Mouse (Mus musculus): Measurements from ENCODE around the gene Treh. TPM values are rescaled to one million over a fixed set of nuclear protein-coding genes. Genes with fewer than 3 reads are reported as not detected.

Gene Treh
- polyA plus RNA-seq, 1 experiment = not detected

- 84% methylated on average over 10 of the region's 10 CpGs for WGBS
- Histone ChIP-seq H3K4me1 (ENCODE audit: control insufficient read depth, insufficient read depth, low read length) (peaks cover 1% of the 10 kb centered on the region; the same call in 1 of the 2 replicates), H3K27ac (ENCODE audit: control insufficient read depth, insufficient read depth, low read depth, low read length, poor library complexity) (no peak overlapping the region), H3K4me3 (replicated peaks; ENCODE audit: control insufficient read depth, low read depth, low read length) (no peak overlapping the region)
- TF ChIP-seq POLR2A (IDR thresholded peaks at IDR 0.05; ENCODE audit: borderline replicate concordance, control insufficient read depth, low read depth, low read length) (no peak), CTCF (IDR thresholded peaks at IDR 0.05; ENCODE audit: control insufficient read depth, insufficient read depth, low read length) (no peak)
These were observed 53.6 kb downstream of the Treh start for GRCm38 (mm10) chr9:44726431-44727146.

GRCm38 (mm10) chr9:44727441-44727840 lies 54.4 kb downstream of the Treh start:
- H3K4me1 ChIP-seq (ENCODE audit: control insufficient read depth, insufficient read depth, low read length) = no peaks in the 10 kb centered on the region
- no peak overlapping the region for H3K27ac ChIP-seq (ENCODE audit: control insufficient read depth, insufficient read depth, low read depth, low read length, poor library complexity)
- no peak overlapping the region for H3K4me3 ChIP-seq (replicated peaks; ENCODE audit: control insufficient read depth, low read depth, low read length)
- WGBS = 66% methylated on average over 5 of the region's 5 CpGs
- no peak for TF ChIP-seq CTCF (IDR thresholded peaks at IDR 0.05; ENCODE audit: control insufficient read depth, insufficient read depth, low read length)
- no peak for TF ChIP-seq POLR2A (IDR thresholded peaks at IDR 0.05; ENCODE audit: borderline replicate concordance, control insufficient read depth, low read depth, low read length)

- no peak for TF ChIP-seq POLR2A (IDR thresholded peaks at IDR 0.05; ENCODE audit: borderline replicate concordance, control insufficient read depth, low read depth, low read length)
- no peak for TF ChIP-seq CTCF (IDR thresholded peaks at IDR 0.05; ENCODE audit: control insufficient read depth, insufficient read depth, low read length)
- peaks cover 2% of the 10 kb centered on the region for H3K4me1 ChIP-seq (ENCODE audit: control insufficient read depth, insufficient read depth, low read length)
- H3K4me3 ChIP-seq (replicated peaks; ENCODE audit: control insufficient read depth, low read depth, low read length) = no peak overlapping the region
- 41% methylated on average over 5 of the region's 5 CpGs for whole genome bisulfite sequencing
- H3K27ac ChIP-seq (ENCODE audit: control insufficient read depth, insufficient read depth, low read depth, low read length, poor library complexity) = no peak overlapping the region
These were observed 59.1 kb downstream of the Treh start for GRCm38 (mm10) chr9:44732130-44732549.

DNA sequence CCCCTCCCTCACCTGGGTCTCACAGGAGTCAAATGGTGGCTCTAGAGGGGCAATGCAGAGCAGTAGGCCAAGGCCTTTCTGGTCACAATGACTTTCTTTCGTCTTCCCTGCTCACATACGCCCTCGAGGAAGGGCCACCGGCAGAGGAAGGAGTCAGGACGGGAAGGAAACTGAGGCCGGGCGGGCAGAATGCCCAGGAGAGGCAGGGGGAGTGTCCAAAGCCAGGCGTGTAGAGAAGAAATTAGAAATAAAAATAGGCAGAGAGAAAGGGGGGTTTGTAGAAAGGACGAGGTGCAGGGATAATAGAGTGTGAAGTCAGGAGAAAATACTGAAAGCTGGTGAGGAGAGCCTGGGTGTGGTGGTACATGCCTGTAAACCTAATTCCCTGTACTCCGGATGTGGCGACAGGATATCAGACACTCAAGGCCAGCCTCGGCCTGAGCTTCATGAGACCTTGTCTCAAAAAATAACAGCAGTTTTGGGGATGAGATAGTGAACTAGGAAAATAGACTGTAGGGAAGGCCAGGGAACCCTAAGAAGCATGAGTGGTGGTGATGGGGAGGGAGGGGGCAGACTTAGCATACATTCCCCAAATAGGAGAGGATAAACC lies 60.0 kb downstream of the Treh start:
- Histone ChIP-seq H3K27ac (ENCODE audit: control insufficient read depth, insufficient read depth, low read depth, low read length, poor library complexity) (no peak overlapping the region), H3K4me3 (replicated peaks; ENCODE audit: control insufficient read depth, low read depth, low read length) (no peak overlapping the region)

GRCm38 (mm10) chr9:44733671-44734523 lies 60.9 kb downstream of the Treh start:
- 4% methylated on average over 79 of the region's 79 CpGs for WGBS
- peak overlapping the region; percentile 29 for H3K4me3 ChIP-seq (replicated peaks; ENCODE audit: control insufficient read depth, low read depth, low read length)
- no peak overlapping the region; the same call in 1 of the 2 replicates for H3K27ac ChIP-seq (ENCODE audit: control insufficient read depth, insufficient read depth, low read depth, low read length, poor library complexity)
- peaks cover 2% of the 10 kb centered on the region for H3K4me1 ChIP-seq (ENCODE audit: control insufficient read depth, insufficient read depth, low read length)
- TF ChIP-seq POLR2A (IDR thresholded peaks at IDR 0.05; ENCODE audit: borderline replicate concordance, control insufficient read depth, low read depth, low read length) (peak; percentile 19; the same call in 1 of the 2 replicates), CTCF (IDR thresholded peaks at IDR 0.05; ENCODE audit: control insufficient read depth, insufficient read depth, low read length) (0 out of 2 replicates have a peak, but pooled peaks have one; percentile 0)

More for the DNA sequence above, 60.0 kb downstream of the Treh start:
- TF ChIP-seq CTCF (IDR thresholded peaks at IDR 0.05; ENCODE audit: control insufficient read depth, insufficient read depth, low read length) (no peak), POLR2A (IDR thresholded peaks at IDR 0.05; ENCODE audit: borderline replicate concordance, control insufficient read depth, low read depth, low read length) (no peak)
- H3K4me1 ChIP-seq (ENCODE audit: control insufficient read depth, insufficient read depth, low read length) = peaks cover 2% of the 10 kb centered on the region
- WGBS = 35% methylated on average over 12 of the region's 12 CpGs

- Histone ChIP-seq H3K4me1 (ENCODE audit: control insufficient read depth, insufficient read depth, low read length) (peaks cover 2% of the 10 kb centered on the region), H3K4me3 (replicated peaks; ENCODE audit: control insufficient read depth, low read depth, low read length) (peak within 1 kb of the TSS; percentile 13), H3K27ac (ENCODE audit: control insufficient read depth, insufficient read depth, low read depth, low read length, poor library complexity) (no peak within 1 kb of the TSS)
- TF ChIP-seq CTCF (IDR thresholded peaks at IDR 0.05; ENCODE audit: control insufficient read depth, insufficient read depth, low read length) (peak; percentile 22; the same call in 1 of the 2 replicates), POLR2A (IDR thresholded peaks at IDR 0.05; ENCODE audit: borderline replicate concordance, control insufficient read depth, low read depth, low read length) (no peak)
- 5% methylated on average over 47 of the region's 47 CpGs for WGBS
These were observed 61.8 kb downstream of the Treh start, which contains the start of gene Phldb1 for GRCm38 (mm10) chr9:44734524-44735494. Gene Phldb1, minus strand, starts transcription at chr9:44735198.

DNA sequence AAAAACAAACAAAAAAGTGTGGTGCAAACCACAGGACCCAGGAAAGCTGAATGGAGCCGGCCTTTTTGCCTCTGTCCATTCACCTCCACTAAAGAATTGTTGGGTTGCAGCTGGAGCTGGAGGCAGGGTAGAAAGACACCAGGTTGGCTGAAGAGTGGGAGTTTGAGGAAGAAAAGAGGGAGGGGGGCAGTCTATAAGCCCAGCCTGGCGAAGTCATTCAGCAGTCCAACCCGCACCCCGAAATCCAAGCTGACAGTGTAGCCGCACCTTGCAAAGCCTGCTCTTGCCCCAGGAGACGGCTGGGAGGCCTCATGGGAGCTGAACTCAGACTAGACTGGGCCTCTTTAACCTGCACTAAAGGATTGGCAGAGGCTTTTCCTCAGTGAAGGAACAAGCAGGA lies 62.9 kb downstream of the Treh start:
- WGBS = 81% methylated on average over 6 of the region's 6 CpGs

More for the DNA sequence above, 62.9 kb downstream of the Treh start:
- peaks cover 2% of the 10 kb centered on the region for H3K4me1 ChIP-seq (ENCODE audit: control insufficient read depth, insufficient read depth, low read length)
- no peak overlapping the region for H3K27ac ChIP-seq (ENCODE audit: control insufficient read depth, insufficient read depth, low read depth, low read length, poor library complexity)
- H3K4me3 ChIP-seq (replicated peaks; ENCODE audit: control insufficient read depth, low read depth, low read length) = no peak overlapping the region
- TF ChIP-seq CTCF (IDR thresholded peaks at IDR 0.05; ENCODE audit: control insufficient read depth, insufficient read depth, low read length) = no peak
- TF ChIP-seq POLR2A (IDR thresholded peaks at IDR 0.05; ENCODE audit: borderline replicate concordance, control insufficient read depth, low read depth, low read length) = no peak

Other genes starting within 250 kb of the Treh start
- not detected in 2 replicates for gene Foxr1, start 232.1 kb upstream of the Treh start, polyA plus RNA-seq (2011; ENCODE audit: insufficient read depth, insufficient read length, low replicate concordance, missing spikeins)
- not detected in 2 replicates for gene Upk2, start 218.3 kb upstream of the Treh start, polyA plus RNA-seq (2011; ENCODE audit: insufficient read depth, insufficient read length, low replicate concordance, missing spikeins)
- gene Bcl9l, start 190.4 kb upstream of the Treh start, polyA plus RNA-seq (2011; ENCODE audit: insufficient read depth, insufficient read length, low replicate concordance, missing spikeins) = 9.0 and 15.6 TPM in 2 replicates
- 0.61 and 13.4 TPM in 2 replicates for gene Cxcr5, start 111.4 kb upstream of the Treh start, polyA plus RNA-seq (2011; ENCODE audit: insufficient read depth, insufficient read length, low replicate concordance, missing spikeins)
- 38.4 and 48.4 TPM in 2 replicates for gene Ddx6, start 68.3 kb upstream of the Treh start, polyA plus RNA-seq (2011; ENCODE audit: insufficient read depth, insufficient read length, low replicate concordance, missing spikeins)
- gene Phldb1, start 62.0 kb downstream of the Treh start, polyA plus RNA-seq (2011; ENCODE audit: insufficient read depth, insufficient read length, low replicate concordance, missing spikeins) = 4.7 and 8.4 TPM in 2 replicates
- 22.8 and 30.9 TPM in 2 replicates for gene Arcn1, start 94.6 kb downstream of the Treh start, polyA plus RNA-seq (2011; ENCODE audit: insufficient read depth, insufficient read length, low replicate concordance, missing spikeins)
- gene Ift46, start 94.7 kb downstream of the Treh start, polyA plus RNA-seq (2011; ENCODE audit: insufficient read depth, insufficient read length, low replicate concordance, missing spikeins) = 9.6 and 42.2 TPM in 2 replicates
- 0.57 and 0.85 TPM in 2 replicates for gene Tmem25, start 126.1 kb downstream of the Treh start, polyA plus RNA-seq (2011; ENCODE audit: insufficient read depth, insufficient read length, low replicate concordance, missing spikeins)
- 6.9 TPM in 1 of 2 replicates, not detected in the other for gene Ttc36, start 129.8 kb downstream of the Treh start, polyA plus RNA-seq (2011; ENCODE audit: insufficient read depth, insufficient read length, low replicate concordance, missing spikeins)
- gene Kmt2a, start 208.1 kb downstream of the Treh start, polyA plus RNA-seq (2011; ENCODE audit: insufficient read depth, insufficient read length, low replicate concordance, missing spikeins) = 23.2 and 39.1 TPM in 2 replicates
- gene Atp5l, start 247.5 kb downstream of the Treh start, polyA plus RNA-seq (2011; ENCODE audit: insufficient read depth, insufficient read length, low replicate concordance, missing spikeins) = 242 and 287 TPM in 2 replicates